Mouse (Mus musculus): ENCODE data around the gene Ano6.

GRCm38 (mm10) chr15:95875898-95876297 is 85.3 kb downstream of the Ano6 start:
- no peak for TF ChIP-seq CTCF (conservative IDR thresholded peaks at IDR 0.05 in 1 of 2, IDR thresholded peaks at IDR 0.05 in 1 of 2; ENCODE audit: low read depth in 2 of 2, low read length in 2 of 2)
- TF ChIP-seq USF2 (conservative IDR thresholded peaks at IDR 0.05; ENCODE audit: low read depth, low read length), result no peak
- no peak for TF ChIP-seq RAD21 (IDR thresholded peaks at IDR 0.05; ENCODE audit: low read depth, low read length)
- no peak for TF ChIP-seq EP300 (IDR thresholded peaks at IDR 0.05; ENCODE audit: low read length)
- no peak for TF ChIP-seq KAT2A (IDR thresholded peaks at IDR 0.05; ENCODE audit: insufficient replicate concordance, low read length)
- no peak for TF ChIP-seq TBP (conservative IDR thresholded peaks at IDR 0.05; ENCODE audit: low read depth, low read length)
- no peak for TF ChIP-seq ELF1 (IDR thresholded peaks at IDR 0.05; ENCODE audit: low read depth, low read length)
- TF ChIP-seq BHLHE40 (IDR thresholded peaks at IDR 0.05; ENCODE audit: low read depth, low read length), result no peak
- TF ChIP-seq MEF2A (IDR thresholded peaks at IDR 0.05; ENCODE audit: borderline replicate concordance, low read depth, low read length), result no peak
- no peak for TF ChIP-seq MYC (IDR thresholded peaks at IDR 0.05; ENCODE audit: low read depth, low read length)
- TF ChIP-seq MAFK (IDR thresholded peaks at IDR 0.05; ENCODE audit: insufficient replicate concordance, low read length), result no peak
- TF ChIP-seq POLR2A (IDR thresholded peaks at IDR 0.05; ENCODE audit: low read depth, low read length), result no peak
- TF ChIP-seq MAZ (IDR thresholded peaks at IDR 0.05; ENCODE audit: low read depth, low read length), result no peak

Data from CH12.LX (cell line).